Mouse (Mus musculus): ENCODE data around the gene Anxa5. TPM values are rescaled to one million over a fixed set of nuclear protein-coding genes. Genes with fewer than 3 reads are reported as not detected.

Anxa5 gene
- polyA plus RNA-seq, 1 experiment, result 96.0 TPM

GRCm38 (mm10) chr3:36498224-36498623, 22.5 kb upstream of the Anxa5 start:
- Histone ChIP-seq H3K9ac (ENCODE audit: low read depth, poor library complexity, severe bottlenecking) (no peak overlapping the region), H3K27me3 (ENCODE audit: control insufficient read depth, insufficient read depth, low read length, poor library complexity, severe bottlenecking) (no peaks in the 10 kb centered on the region), H3K4me3 (ENCODE audit: low read depth, low read length) (no peak overlapping the region), H3K9me3 (replicated peaks; ENCODE audit: control insufficient read depth, insufficient read depth, low read length, poor library complexity, severe bottlenecking) (no peaks in the 10 kb centered on the region), H3K36me3 (ENCODE audit: control insufficient read depth, insufficient read depth, low read length, poor library complexity, severe bottlenecking) (no peaks in the 10 kb centered on the region), H3K4me1 (ENCODE audit: control insufficient read depth, insufficient read depth, low read length) (no peaks in the 10 kb centered on the region), H3K27ac (ENCODE audit: insufficient read depth, low read length) (no peak overlapping the region)
- no peak for TF ChIP-seq EP300 (IDR thresholded peaks at IDR 0.05; ENCODE audit: insufficient read depth, low read depth, low read length)
- TF ChIP-seq POLR2A (IDR thresholded peaks at IDR 0.05; ENCODE audit: insufficient read depth, low read length), result no peak
- no peak for TF ChIP-seq CTCF (IDR thresholded peaks at IDR 0.05; ENCODE audit: low read depth, low read length)

GRCm38 (mm10) chr3:36496746-36497145, 21.1 kb upstream of the Anxa5 start:
- Histone ChIP-seq H3K27me3 (ENCODE audit: control insufficient read depth, insufficient read depth, low read length, poor library complexity, severe bottlenecking) (no peaks in the 10 kb centered on the region), H3K36me3 (ENCODE audit: control insufficient read depth, insufficient read depth, low read length, poor library complexity, severe bottlenecking) (no peaks in the 10 kb centered on the region), H3K9ac (ENCODE audit: low read depth, poor library complexity, severe bottlenecking) (no peak overlapping the region), H3K27ac (ENCODE audit: insufficient read depth, low read length) (no peak overlapping the region), H3K4me1 (ENCODE audit: control insufficient read depth, insufficient read depth, low read length) (no peaks in the 10 kb centered on the region), H3K9me3 (replicated peaks; ENCODE audit: control insufficient read depth, insufficient read depth, low read length, poor library complexity, severe bottlenecking) (no peaks in the 10 kb centered on the region), H3K4me3 (ENCODE audit: low read depth, low read length) (no peak overlapping the region)
- TF ChIP-seq EP300 (IDR thresholded peaks at IDR 0.05; ENCODE audit: insufficient read depth, low read depth, low read length), result no peak
- TF ChIP-seq POLR2A (IDR thresholded peaks at IDR 0.05; ENCODE audit: insufficient read depth, low read length), result no peak
- peak; percentile 65 for TF ChIP-seq CTCF (IDR thresholded peaks at IDR 0.05; ENCODE audit: low read depth, low read length)

- no peak overlapping the region for H3K4me3 ChIP-seq (ENCODE audit: low read depth, low read length)
- no peak overlapping the region for H3K27ac ChIP-seq (ENCODE audit: insufficient read depth, low read length)
- no peaks in the 10 kb centered on the region for H3K4me1 ChIP-seq (ENCODE audit: control insufficient read depth, insufficient read depth, low read length)
- no peaks in the 10 kb centered on the region for H3K36me3 ChIP-seq (ENCODE audit: control insufficient read depth, insufficient read depth, low read length, poor library complexity, severe bottlenecking)
- H3K9me3 ChIP-seq (replicated peaks; ENCODE audit: control insufficient read depth, insufficient read depth, low read length, poor library complexity, severe bottlenecking), result no peaks in the 10 kb centered on the region
- no peak for TF ChIP-seq POLR2A (IDR thresholded peaks at IDR 0.05; ENCODE audit: insufficient read depth, low read length)
- TF ChIP-seq CTCF (IDR thresholded peaks at IDR 0.05; ENCODE audit: low read depth, low read length), result no peak
- no peak for TF ChIP-seq EP300 (IDR thresholded peaks at IDR 0.05; ENCODE audit: insufficient read depth, low read depth, low read length)
- no peak overlapping the region for H3K9ac ChIP-seq (ENCODE audit: low read depth, poor library complexity, severe bottlenecking)
- H3K27me3 ChIP-seq (ENCODE audit: control insufficient read depth, insufficient read depth, low read length, poor library complexity, severe bottlenecking), result no peaks in the 10 kb centered on the region
Measured at GRCm38 (mm10) chr3:36496273-36496672, 20.6 kb upstream of the Anxa5 start.

DNA sequence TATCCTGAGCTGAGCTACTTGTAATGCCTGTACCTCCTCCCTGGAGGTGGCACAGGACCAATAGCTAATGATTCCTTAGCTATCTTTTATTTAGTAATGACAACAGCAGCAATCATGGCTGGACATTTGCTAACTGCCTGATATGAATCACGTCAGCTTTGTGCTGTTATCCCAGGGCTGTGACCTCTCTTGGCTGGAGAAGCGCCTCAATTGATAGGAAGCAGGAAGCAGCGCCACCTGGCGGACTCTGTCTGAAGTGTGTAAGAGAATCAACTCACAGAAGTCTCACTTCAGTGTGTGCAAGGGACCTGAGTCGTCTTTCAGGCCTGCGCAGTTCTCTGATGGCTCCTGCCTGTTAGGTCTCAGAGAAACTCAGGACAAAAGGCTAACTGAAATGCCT, 19.7 kb upstream of the Anxa5 start:
- Histone ChIP-seq H3K9me3 (replicated peaks; ENCODE audit: control insufficient read depth, insufficient read depth, low read length, poor library complexity, severe bottlenecking) (no peaks in the 10 kb centered on the region), H3K27me3 (ENCODE audit: control insufficient read depth, insufficient read depth, low read length, poor library complexity, severe bottlenecking) (no peaks in the 10 kb centered on the region), H3K9ac (ENCODE audit: low read depth, poor library complexity, severe bottlenecking) (no peak overlapping the region), H3K27ac (ENCODE audit: insufficient read depth, low read length) (no peak overlapping the region), H3K36me3 (ENCODE audit: control insufficient read depth, insufficient read depth, low read length, poor library complexity, severe bottlenecking) (no peaks in the 10 kb centered on the region), H3K4me1 (ENCODE audit: control insufficient read depth, insufficient read depth, low read length) (no peaks in the 10 kb centered on the region), H3K4me3 (ENCODE audit: low read depth, low read length) (no peak overlapping the region)
- TF ChIP-seq CTCF (IDR thresholded peaks at IDR 0.05; ENCODE audit: low read depth, low read length) (peak; percentile 90), POLR2A (IDR thresholded peaks at IDR 0.05; ENCODE audit: insufficient read depth, low read length) (no peak)

DNA sequence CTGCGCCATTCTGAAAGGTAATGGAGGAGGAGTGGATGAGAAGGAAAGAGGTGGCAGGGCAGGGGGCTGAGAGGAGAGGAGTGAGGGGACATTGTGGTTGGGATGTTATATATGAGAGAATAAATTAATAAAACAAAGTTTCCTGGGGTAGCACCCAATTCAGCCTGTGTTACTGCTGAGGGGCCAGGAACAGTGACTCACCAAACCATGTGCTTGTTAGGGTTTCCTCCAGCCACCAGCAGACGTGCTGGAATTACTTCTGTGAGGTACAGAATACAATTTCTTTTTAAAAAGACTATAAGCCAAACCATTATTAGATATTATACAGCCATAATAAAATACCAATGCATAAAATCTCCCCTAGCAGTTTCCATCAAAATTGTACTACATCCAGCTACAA, 18.9 kb upstream of the Anxa5 start:
- Histone ChIP-seq H3K4me3 (ENCODE audit: low read depth, low read length) (no peak overlapping the region), H3K9me3 (replicated peaks; ENCODE audit: control insufficient read depth, insufficient read depth, low read length, poor library complexity, severe bottlenecking) (no peaks in the 10 kb centered on the region), H3K9ac (ENCODE audit: low read depth, poor library complexity, severe bottlenecking) (no peak overlapping the region), H3K36me3 (ENCODE audit: control insufficient read depth, insufficient read depth, low read length, poor library complexity, severe bottlenecking) (no peaks in the 10 kb centered on the region), H3K4me1 (ENCODE audit: control insufficient read depth, insufficient read depth, low read length) (no peaks in the 10 kb centered on the region), H3K27me3 (ENCODE audit: control insufficient read depth, insufficient read depth, low read length, poor library complexity, severe bottlenecking) (no peaks in the 10 kb centered on the region), H3K27ac (ENCODE audit: insufficient read depth, low read length) (no peak overlapping the region)
- TF ChIP-seq EP300 (IDR thresholded peaks at IDR 0.05; ENCODE audit: insufficient read depth, low read depth, low read length), result no peak
- no peak for TF ChIP-seq CTCF (IDR thresholded peaks at IDR 0.05; ENCODE audit: low read depth, low read length)
- no peak for TF ChIP-seq POLR2A (IDR thresholded peaks at IDR 0.05; ENCODE audit: insufficient read depth, low read length)

DNA sequence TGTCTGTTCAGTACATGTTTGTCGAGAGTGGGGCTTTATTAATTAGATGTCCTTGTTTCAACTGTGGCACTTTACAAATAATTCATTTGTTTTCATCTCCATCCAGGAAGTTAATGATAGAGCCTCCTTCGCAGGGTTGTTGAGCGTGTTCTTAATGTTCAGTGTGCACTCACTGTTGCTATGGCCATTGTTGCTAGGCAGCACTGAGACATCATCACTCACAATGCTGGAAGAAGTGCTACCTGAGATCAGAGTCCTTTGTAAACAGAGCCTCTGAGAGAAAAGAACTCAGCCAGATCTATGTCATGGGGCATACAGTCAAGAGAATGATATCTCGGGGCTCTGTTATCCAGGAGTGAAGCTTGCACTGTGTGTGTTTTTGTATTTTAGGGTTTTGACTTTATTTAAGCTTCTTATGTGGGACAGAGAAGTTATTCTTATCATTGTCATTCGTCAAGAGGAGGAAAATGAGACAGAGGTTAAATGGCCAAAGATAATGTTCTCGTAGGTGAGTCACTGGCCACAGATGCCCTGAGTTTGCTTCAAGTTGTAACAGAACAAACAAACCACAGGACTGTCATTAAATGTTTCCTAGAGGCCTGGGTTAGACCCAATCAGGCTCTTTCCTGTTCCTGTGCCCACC, 18.1 kb upstream of the Anxa5 start:
- H3K36me3 ChIP-seq (ENCODE audit: control insufficient read depth, insufficient read depth, low read length, poor library complexity, severe bottlenecking), result no peaks in the 10 kb centered on the region
- H3K4me3 ChIP-seq (ENCODE audit: low read depth, low read length), result no peak overlapping the region
- H3K9me3 ChIP-seq (replicated peaks; ENCODE audit: control insufficient read depth, insufficient read depth, low read length, poor library complexity, severe bottlenecking), result no peaks in the 10 kb centered on the region
- no peak overlapping the region for H3K9ac ChIP-seq (ENCODE audit: low read depth, poor library complexity, severe bottlenecking)
- H3K27ac ChIP-seq (ENCODE audit: insufficient read depth, low read length), result no peak overlapping the region
- no peaks in the 10 kb centered on the region for H3K27me3 ChIP-seq (ENCODE audit: control insufficient read depth, insufficient read depth, low read length, poor library complexity, severe bottlenecking)
- TF ChIP-seq EP300 (IDR thresholded peaks at IDR 0.05; ENCODE audit: insufficient read depth, low read depth, low read length) (no peak), CTCF (IDR thresholded peaks at IDR 0.05; ENCODE audit: low read depth, low read length) (no peak), POLR2A (IDR thresholded peaks at IDR 0.05; ENCODE audit: insufficient read depth, low read length) (no peak)
- H3K4me1 ChIP-seq (ENCODE audit: control insufficient read depth, insufficient read depth, low read length), result no peaks in the 10 kb centered on the region
